Mouse (Mus musculus): ENCODE measurements around the gene Cant1. TPM values are rescaled to one million over a fixed set of nuclear protein-coding genes. Genes with fewer than 3 reads are reported as not detected.

The Cant1 gene
- polyA plus RNA-seq, 1 experiment, result 60.2 TPM

GRCm38 (mm10) chr11:118438665-118439414 is 20.0 kb upstream of the Cant1 start:
- no peak for TF ChIP-seq GATA1 (IDR thresholded peaks at IDR 0.05; ENCODE audit: low read length)

DNA sequence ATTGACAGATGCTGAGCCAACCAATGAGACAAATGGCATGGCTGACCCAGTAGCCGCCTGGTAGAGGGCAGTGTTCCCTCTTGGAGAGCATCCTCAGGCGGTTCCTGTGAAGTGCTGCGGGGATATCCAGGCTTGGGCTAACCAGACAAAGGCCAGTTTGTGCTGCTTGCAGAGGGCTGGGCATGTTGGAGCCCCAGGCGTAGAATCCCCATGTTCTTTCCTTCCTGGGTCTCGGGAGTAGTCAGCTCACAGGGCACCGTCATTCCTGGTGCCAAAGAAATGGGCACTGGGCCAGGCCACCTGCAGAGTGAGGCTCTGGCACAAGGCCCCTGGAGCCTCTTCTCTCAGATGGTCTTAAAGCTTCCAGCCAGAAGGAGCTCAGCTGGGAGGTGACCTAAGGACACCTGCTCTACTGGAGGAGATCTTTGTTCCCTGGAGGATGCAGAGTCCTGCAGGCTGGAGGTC is 17.6 kb upstream of the Cant1 start:
- TF ChIP-seq GATA1 (IDR thresholded peaks at IDR 0.05; ENCODE audit: low read length), result no peak

DNA sequence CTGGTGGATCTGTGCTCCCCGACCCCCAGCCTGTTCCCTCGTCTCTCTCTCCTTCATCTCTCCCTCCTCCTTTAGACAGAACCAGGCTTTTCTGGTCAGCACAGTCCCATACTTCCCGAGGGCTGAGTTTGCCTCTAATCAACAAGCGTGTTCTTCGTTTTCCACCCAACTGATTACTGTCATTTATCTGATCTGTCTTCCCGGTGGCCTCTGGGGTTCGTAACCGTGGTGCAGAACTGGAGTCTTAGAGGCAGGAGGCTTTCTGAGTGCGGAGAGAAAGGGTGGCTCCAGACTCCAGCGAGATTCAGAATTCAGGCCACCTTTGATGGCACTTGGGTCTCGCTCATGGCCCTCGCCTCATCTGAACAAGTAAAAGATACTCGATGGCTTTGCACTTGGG is 15.2 kb upstream of the Cant1 start:
- TF ChIP-seq GATA1 (IDR thresholded peaks at IDR 0.05; ENCODE audit: low read length), result no peak

DNA sequence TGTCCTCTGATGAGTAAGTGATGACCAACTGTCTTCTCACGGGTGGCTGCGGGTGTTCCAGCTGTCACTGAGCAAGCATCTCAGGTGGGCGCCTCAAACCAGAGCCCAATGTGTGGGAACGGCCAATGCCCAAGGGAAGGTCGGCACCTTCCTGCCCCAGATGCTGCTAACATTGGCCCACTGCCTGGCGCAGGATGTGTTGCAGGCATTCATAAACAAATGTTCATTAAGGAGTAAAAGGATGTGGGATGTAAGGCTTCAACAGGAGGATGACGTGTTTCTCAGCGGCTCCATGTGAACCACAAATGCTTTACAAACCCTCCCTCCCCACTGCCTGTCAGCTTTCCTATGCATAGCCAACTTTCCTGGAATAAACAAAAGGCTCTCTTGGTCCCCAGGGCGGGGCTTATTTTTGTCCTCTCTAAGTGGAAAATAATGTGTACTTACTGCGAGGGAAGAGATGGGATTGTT is 14.5 kb upstream of the Cant1 start:
- TF ChIP-seq GATA1 (IDR thresholded peaks at IDR 0.05; ENCODE audit: low read length), result no peak

GRCm38 (mm10) chr11:118431100-118431948 is 12.4 kb upstream of the Cant1 start:
- TF ChIP-seq GATA1 (IDR thresholded peaks at IDR 0.05; ENCODE audit: low read length), result no peak

DNA sequence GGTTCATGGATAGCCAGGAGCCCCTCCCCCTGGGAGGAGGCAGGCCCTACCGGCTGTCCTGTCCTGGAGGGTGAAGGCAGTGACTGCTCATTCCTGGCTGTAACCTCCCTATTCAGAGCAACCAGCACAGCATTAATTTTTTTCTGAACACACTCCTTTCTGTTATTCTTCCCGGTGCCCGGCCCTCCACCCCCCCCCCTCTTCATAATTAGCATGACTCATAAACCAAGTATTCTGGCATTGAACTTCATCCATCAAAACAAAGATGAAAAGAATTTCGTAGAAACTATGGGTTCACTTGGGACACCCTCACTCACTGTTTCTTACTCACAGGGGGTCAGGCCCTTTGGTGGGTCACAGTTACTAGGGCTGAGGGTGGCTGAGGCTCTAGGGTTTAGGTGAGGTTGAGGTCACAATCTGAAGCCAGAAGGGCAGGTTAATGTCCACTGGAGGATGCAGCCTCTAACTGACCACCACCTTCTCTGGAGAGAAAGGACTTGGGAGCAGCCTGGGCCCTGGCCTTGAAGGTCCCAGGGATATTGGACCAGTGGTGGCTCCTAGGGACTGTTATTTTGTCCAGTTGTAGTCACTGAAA is 11.5 kb upstream of the Cant1 start:
- TF ChIP-seq GATA1 (IDR thresholded peaks at IDR 0.05; ENCODE audit: low read length), result no peak

DNA sequence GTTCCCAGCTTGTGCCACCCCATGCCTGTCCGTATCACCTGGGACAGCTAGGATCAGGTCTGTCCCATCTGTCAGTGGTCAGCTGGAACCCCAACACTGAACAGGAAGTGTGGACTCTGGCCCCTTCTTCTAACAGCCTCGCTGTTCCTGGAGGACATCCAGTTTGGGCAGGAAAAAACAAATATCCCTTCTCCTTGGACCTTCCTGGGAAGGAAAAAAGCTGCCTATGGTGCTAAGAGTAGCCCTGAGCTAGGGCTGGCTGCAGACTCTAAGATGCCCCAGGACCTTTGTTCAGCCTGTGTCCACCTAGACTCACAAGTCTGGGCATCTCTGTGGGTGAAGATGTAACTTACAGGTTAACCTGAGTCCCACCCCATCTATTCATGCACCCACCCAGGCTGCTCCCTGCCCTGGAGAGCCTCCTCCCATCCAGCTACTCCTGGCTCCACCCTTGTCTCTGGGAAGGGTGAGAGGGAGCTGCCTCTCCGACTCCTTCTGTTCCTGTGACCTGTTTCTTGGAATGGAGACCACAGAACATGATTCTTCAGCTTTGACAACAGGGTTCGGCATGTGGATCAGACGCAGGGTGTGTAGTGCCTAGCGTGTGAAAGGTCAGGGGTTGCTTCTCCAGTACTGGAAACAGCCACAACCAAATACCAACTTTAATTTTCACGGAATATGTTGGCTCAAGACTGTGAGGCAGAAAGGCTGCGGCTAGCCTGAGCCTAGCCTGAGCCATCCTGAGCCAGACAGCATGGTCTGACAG is 10.2 kb upstream of the Cant1 start:
- TF ChIP-seq GATA1 (IDR thresholded peaks at IDR 0.05; ENCODE audit: low read length), result no peak

- TF ChIP-seq GATA1 (IDR thresholded peaks at IDR 0.05; ENCODE audit: low read length), result no peak
These were observed 9.6 kb upstream of the Cant1 start for GRCm38 (mm10) chr11:118428460-118428868.

GRCm38 (mm10) chr11:118427986-118428385 is 9.1 kb upstream of the Cant1 start, which contains the start of gene C1qtnf1:
Gene C1qtnf1 (plus strand): TSS chr11:118428203.
- no peak for TF ChIP-seq GATA1 (IDR thresholded peaks at IDR 0.05; ENCODE audit: low read length)

DNA sequence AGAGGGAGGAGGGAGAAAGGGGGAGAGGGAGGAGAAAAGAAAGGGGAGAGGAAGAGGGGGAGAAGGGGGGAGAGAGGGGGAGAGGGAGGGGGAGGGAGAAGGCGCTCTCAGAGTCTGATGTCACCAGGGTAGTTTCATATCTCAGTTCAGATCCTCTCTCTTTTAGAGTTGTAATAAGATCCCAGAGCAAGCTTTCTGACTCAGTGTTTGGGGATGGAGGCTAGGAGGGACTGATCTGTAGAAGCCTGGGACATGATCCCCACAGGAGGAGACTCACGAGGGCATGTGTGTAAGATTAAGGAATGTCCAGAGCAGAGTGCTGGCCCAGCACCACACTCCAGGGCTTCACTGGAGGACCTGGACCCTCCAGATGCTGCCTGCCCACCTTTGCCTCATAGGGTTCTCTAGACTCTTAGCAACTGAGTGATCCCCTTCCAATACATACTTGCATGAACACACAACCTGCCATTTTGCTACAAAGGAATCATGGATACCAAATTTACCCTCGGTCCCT is 8.4 kb upstream of the Cant1 start:
- TF ChIP-seq GATA1 (IDR thresholded peaks at IDR 0.05; ENCODE audit: low read length), result no peak

GRCm38 (mm10) chr11:118426765-118427164 is 7.9 kb upstream of the Cant1 start:
- no peak for TF ChIP-seq GATA1 (IDR thresholded peaks at IDR 0.05; ENCODE audit: low read length)

GRCm38 (mm10) chr11:118424621-118425335 is 5.9 kb upstream of the Cant1 start:
- no peak for TF ChIP-seq GATA1 (IDR thresholded peaks at IDR 0.05; ENCODE audit: low read length)

GRCm38 (mm10) chr11:118423266-118423971 is 4.5 kb upstream of the Cant1 start:
- TF ChIP-seq GATA1 (IDR thresholded peaks at IDR 0.05; ENCODE audit: low read length), result no peak

DNA sequence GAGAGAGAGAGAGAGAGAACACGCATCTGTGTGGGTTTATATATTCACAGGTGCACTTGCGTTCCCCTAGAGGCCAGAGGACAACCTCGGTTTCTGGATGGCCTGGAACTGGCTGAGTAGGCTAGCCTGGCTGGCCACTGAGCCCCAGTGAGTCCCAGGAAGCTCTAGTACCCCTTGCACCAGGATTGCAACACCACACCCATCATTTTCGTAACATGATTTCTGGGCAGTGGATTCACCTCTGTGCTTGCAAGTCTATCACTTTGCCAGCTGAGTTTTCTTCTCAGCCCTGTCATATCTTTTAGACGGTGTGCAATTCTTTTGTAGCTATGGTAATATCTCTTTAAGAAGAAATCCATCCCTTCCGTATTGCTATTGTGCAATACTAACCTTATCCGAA is 1.4 kb upstream of the Cant1 start:
- no peak for TF ChIP-seq GATA1 (IDR thresholded peaks at IDR 0.05; ENCODE audit: low read length)
